Mouse (Mus musculus) liver, adult 2 months (tissue): ENCODE results near the gene Gm8298. TPM values are rescaled to one million over a fixed set of nuclear protein-coding genes. Genes with fewer than 3 reads are reported as not detected.

ENCODE experiments used
- DNase-seq: peaks from one replicate; pipeline ENCODE4 v3.0.0-alpha.2; 2011; ENCODE audit warnings: low read depth, low spot score; ENCODE audit errors: extremely low read depth
- H3K27ac ChIP-seq: fragments of 200-500 bp; replicated peaks from 2 replicates; pipeline ENCODE4 v1.5.1; 2012; ENCODE audit warnings: low read depth, mild to moderate bottlenecking, control low read depth, inconsistent platforms, low read length; ENCODE audit not compliant: insufficient read depth
- H3K27me3 ChIP-seq: fragments of 200-500 bp; 2 replicates; pipeline ENCODE4 v1.6.1; 2012; ENCODE audit warnings: mild to moderate bottlenecking, moderate library complexity, low read length, inconsistent platforms; ENCODE audit not compliant: control insufficient read depth, insufficient read depth
- H3K36me3 ChIP-seq: fragments of 200-500 bp; 2 replicates; pipeline ENCODE4 v1.6.1; 2012; ENCODE audit warnings: low read length, inconsistent platforms; ENCODE audit not compliant: control insufficient read depth, insufficient read depth
- H3K4me1 ChIP-seq: fragments of 200-500 bp; 2 replicates; pipeline ENCODE4 v1.6.1; 2011; ENCODE audit warnings: low read length; ENCODE audit not compliant: control insufficient read depth, insufficient read depth
- H3K4me3 ChIP-seq: fragments of 200-500 bp; 2 replicates; pipeline ENCODE4 v1.5.1; 2011; ENCODE audit warnings: low read depth, mild to moderate bottlenecking, control low read depth, low read length, moderate library complexity; ENCODE audit not compliant: insufficient read depth
- H3K79me2 ChIP-seq: fragments of 200-500 bp; 2 replicates; pipeline ENCODE4 v1.6.1; 2012; ENCODE audit warnings: inconsistent platforms, mild to moderate bottlenecking, low read length, moderate library complexity; ENCODE audit not compliant: control insufficient read depth, insufficient read depth
- H3K9ac ChIP-seq: fragments of 200-500 bp; 2 replicates; pipeline ENCODE4 v1.6.1; 2012; ENCODE audit warnings: low read depth, mild to moderate bottlenecking, control low read depth, inconsistent platforms, low read length
- CTCF ChIP-seq: fragments of 200-500 bp; IDR thresholded peaks from 2 replicates; pipeline ENCODE4 v1.5.1; 2011; ENCODE audit warnings: low read depth, low read length, control low read depth
- POLR2A ChIP-seq: fragments of 200-500 bp; IDR thresholded peaks from 2 replicates; pipeline ENCODE4 v1.6.1; 2011; ENCODE audit warnings: low read length, control low read depth; ENCODE audit not compliant: insufficient read depth; ENCODE audit errors: extremely low read depth
- whole genome bisulfite sequencing: fragments of 180-500 bp; shearing (Covaris S2); methylation state at CpG from one replicate; pipeline ENCODE4 v1.1.7; 2018; 5-methylcytosine and 5-hydroxymethylcytosine counted together
- polyA plus RNA-seq: library from polyadenylated mRNA; depleted of rRNA; stranded (reverse); fragments of >200 nt; gene quantifications from 2 replicates; pipeline ENCODE4 v1.2.3, GENCODE M21; 2012; rRNA removed
- total RNA-seq: library from RNA; depleted of rRNA; stranded (reverse); fragments of >200 nt; gene quantifications from 2 replicates; pipeline ENCODE4 v1.2.3, GENCODE M21; 2014; rRNA removed

Gene Gm8298
- total and polyA plus RNA-seq, 2 experiments, result not detected

DNA sequence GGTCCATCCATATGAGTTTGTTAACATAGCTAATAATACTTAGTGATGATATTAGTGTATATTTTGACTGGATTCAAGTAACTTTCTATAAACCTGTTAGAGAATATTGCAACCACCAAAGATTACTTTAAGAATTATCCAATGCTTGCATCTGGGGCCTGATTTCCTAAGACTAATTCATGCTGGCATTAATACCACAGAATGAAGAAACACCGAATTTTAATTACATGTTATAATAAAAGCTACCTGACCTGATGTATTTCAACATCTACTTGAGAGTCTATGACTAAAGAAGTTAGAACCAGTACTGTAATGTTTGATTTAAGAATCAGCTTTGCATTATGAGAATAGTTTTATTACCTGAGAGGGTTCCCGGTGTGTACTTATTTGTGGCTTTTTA is 64.1 kb downstream of the Gm8298 start, which contains the start of gene C130079G13Rik:
Gene C130079G13Rik (plus strand): TSS at position 301 of the 400 bp plus-strand sequence.
- Histone ChIP-seq H3K27me3 (no peaks in the 10 kb centered on the region), H3K79me2 (no peaks in the 10 kb centered on the region), H3K9ac (no peak within 1 kb of the TSS), H3K4me3 (no peak within 1 kb of the TSS), H3K27ac (no peak within 1 kb of the TSS), H3K4me1 (no peaks in the 10 kb centered on the region), H3K36me3 (no peaks in the 10 kb centered on the region)
- DNase-seq, result no peak
- TF ChIP-seq CTCF (no peak), POLR2A (no peak)
- whole genome bisulfite sequencing, result 96% methylated on average over 2 of the region's 2 CpGs

Other genes with a start within 250 kb of the Gm8298 start
- gene Gm5538, start 131.3 kb upstream of the Gm8298 start, total RNA-seq, result not detected in 2 replicates
- gene Gm5538, start 131.3 kb upstream of the Gm8298 start, polyA plus RNA-seq, result not detected in 2 replicates
- not detected in 2 replicates for gene C130079G13Rik, start 64.2 kb downstream of the Gm8298 start, total RNA-seq
- gene C130079G13Rik, start 64.2 kb downstream of the Gm8298 start, polyA plus RNA-seq, result not detected in 2 replicates
- not detected in 2 replicates for gene Aadacl2, start 145.7 kb downstream of the Gm8298 start, total RNA-seq
- not detected in 2 replicates for gene Aadacl2, start 145.7 kb downstream of the Gm8298 start, polyA plus RNA-seq
- 1,087 and 1,480 TPM in 2 replicates for gene Aadac, start 164.7 kb downstream of the Gm8298 start, total RNA-seq
- 241 and 265 TPM in 2 replicates for gene Aadac, start 164.7 kb downstream of the Gm8298 start, polyA plus RNA-seq
- gene Sucnr1, start 220.8 kb downstream of the Gm8298 start, total RNA-seq, result 27.3 and 45.3 TPM in 2 replicates
- 27.1 and 28.0 TPM in 2 replicates for gene Sucnr1, start 220.8 kb downstream of the Gm8298 start, polyA plus RNA-seq